Mouse (Mus musculus) layer of hippocampus, adult 2 months (tissue): ENCODE data around the gene Exoc2. TPM values are rescaled to one million over a fixed set of nuclear protein-coding genes. Genes with fewer than 3 reads are reported as not detected.
A peak's percentile ranks its signal among the peaks of the same experiment; 100 is the strongest.

Experiments used
- DNase-seq, 2 experiments: peaks; one replicate each; pipeline ENCODE4 v3.0.0; 2022; ENCODE audit warnings: low spot score in 2 of 2
- H3K27ac ChIP-seq: fragments of 200-600 bp; 2 replicates; pipeline ENCODE4 v1.8.1; 2022
- H3K4me3 ChIP-seq: fragments of 200-600 bp; 2 replicates; pipeline ENCODE4 v1.8.1; 2022; ENCODE audit warnings: mild to moderate bottlenecking
- CTCF ChIP-seq: fragments of 200-600 bp; conservative IDR thresholded peaks from 2 replicates; pipeline ENCODE4 v1.8.1; 2022; ENCODE audit warnings: antibody characterized with exemption, mild to moderate bottlenecking, moderate library complexity
- total RNA-seq, 2 experiments: library from RNA; stranded (reverse); gene quantifications; 2 replicates each; pipeline ENCODE4 v1.2.3; 2021

Exoc2 gene
- total RNA-seq, 2 experiments from 2014 or later, result 41.2 to 44.1 TPM

DNA sequence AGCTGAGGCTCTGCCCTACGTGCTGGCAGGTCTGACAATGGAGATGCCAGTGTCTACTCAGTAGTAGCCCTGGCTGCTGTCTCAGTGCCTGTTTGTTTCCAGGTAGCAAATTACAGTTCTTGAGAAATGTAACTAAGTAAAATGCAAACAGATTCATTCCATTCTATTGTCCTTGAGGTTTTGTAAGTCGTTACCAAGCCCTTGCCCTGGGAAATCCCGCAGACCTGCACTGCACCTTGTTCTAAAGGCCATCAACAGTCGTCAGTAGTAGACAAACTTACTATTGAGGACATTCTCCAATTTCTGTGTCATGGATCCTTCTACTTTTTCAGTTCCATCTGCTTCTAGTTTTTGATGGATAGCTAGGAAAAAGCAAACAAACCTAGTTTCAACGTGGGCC, 63.0 kb downstream of the Exoc2 start:
- H3K4me3 ChIP-seq, result no peak overlapping the region

DNA sequence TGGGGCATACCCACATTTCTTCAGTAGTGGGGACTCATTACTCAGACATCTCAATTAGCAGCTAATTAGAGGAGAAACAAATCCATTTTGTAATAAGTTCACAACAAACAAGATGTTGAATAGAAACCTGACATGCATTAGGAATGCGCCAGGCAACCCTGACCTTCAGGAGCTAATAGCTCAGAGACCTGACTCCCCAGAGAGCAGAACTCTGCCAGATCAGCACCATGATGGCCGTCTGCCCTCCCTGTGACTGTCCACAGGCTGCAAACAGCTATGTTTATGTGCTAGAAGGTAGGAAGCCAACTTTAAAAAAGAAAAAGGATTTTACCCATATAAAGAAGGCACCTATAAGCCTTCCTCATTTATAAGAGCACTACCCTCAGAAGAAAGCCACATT, 71.6 kb downstream of the Exoc2 start:
- TF ChIP-seq CTCF, result no peak
- DNase-seq, result no peak
- no peak overlapping the region for H3K4me3 ChIP-seq
- H3K27ac ChIP-seq, result no peak overlapping the region

More for the DNA sequence above, 63.0 kb downstream of the Exoc2 start:
- no peak overlapping the region for H3K27ac ChIP-seq
- DNase-seq, result no peak
- TF ChIP-seq CTCF, result no peak

DNA sequence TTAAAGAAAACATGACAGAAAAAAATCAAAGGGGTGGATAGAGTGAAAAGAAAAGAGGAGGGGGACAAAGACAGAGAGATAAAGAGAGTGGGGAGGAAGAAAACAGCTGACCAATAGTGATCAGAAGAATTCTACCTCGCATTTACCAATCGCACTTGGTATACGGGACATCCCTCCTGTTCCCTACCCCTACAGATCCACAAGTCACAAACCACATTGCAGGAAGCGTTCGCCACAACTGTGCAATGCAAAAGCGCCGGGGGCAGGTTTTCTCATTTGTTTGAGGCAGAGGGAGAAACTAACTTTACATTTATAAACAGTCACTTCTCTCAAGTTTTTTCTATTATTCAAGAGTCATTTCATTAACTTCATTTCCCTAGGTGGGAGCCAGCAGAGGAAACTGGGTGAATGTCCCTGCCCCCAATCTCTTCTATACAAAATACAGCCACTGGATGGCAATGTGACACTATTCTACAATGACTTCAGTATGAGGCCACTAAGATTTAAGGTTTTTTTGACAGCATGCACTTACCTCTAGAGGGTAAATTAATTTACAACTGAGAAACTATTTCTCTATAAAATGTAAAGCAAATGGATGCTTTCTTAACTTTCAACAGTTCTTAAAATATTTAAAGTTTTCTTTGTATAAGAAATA, 72.4 kb downstream of the Exoc2 start:
- Histone ChIP-seq H3K4me3 (no peak overlapping the region), H3K27ac (no peak overlapping the region)
- DNase-seq, result no peak
- TF ChIP-seq CTCF, result peak; percentile 83

DNA sequence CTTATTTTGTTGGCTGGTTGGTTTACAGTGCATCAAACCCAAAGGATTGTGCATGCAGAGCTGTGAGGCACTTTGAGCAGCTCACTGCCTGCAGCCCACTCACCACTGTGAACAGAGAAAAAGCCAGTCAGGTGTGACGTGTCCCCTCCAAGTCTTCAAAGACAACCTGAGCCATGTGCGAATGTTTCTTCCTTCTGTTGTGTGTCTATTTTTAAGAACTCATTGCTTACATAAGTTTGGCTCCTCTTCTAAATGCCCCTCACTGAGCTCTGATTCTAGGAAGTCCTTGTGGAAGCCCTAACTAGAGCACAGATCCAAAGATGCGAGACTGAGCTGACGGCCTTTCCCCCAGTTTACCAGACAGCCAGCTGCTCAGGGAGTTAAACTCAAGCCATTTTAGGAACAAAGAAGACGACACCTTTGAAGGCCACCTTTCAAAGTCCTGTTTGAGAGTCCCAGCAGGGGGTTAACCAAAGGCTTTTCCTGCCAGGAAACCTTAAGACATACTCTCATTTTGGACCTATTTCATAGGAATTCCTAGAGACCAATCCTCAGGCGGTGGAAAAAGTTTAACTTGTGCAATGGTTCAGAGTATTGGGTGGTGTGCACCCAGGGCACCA, 79.8 kb downstream of the Exoc2 start:
- Histone ChIP-seq H3K4me3 (no peak overlapping the region), H3K27ac (peak overlapping the region; percentile 20; the same call in 1 of the 2 replicates)
- no peak for TF ChIP-seq CTCF
- no peak for DNase-seq

DNA sequence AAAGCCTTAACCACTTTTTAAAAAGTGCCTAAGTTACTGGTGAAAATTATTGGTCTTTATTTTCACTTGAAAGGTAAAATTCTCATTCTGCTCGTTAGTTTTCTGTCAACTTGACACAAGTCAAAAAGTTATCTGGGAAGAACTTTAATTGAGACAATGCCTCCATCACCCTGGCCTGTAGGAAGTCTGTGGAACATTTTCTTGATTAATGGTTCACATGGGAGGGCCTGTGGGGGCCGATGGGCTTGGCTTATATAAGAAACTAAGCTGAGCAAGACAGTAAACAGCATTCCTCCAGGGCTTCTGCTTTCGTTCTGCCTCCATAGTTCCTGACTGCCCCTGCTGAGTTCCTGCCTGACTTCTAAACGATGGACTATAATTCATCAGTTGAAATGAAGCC, 81.6 kb downstream of the Exoc2 start:
- no peak for DNase-seq
- H3K4me3 ChIP-seq, result no peak overlapping the region
- H3K27ac ChIP-seq, result no peak overlapping the region; the same call in 1 of the 2 replicates
- TF ChIP-seq CTCF, result no peak

DNA sequence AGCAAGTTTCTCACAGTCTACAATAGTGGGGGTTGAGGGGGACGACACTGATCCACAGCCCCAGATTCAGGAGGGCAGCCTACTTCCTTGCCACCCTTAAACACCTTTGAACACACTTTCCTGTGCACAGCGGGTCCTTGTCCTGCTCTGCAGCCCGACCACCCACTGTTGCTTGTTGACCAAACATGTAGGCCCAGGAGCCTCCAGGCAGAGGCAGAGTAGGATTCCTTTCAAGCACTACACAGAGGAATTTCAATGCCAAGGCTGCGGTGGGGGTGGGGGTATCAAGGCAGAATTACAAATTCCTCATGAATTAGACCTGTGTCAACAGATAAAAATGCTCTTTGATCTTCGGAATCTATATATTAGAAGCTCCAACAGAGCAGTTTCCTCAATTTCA, 82.7 kb downstream of the Exoc2 start:
- H3K27ac ChIP-seq, result 0 out of 2 replicates have a peak overlapping the region, but pooled peaks have one; percentile 5
- no peak for TF ChIP-seq CTCF
- DNase-seq, result no peak
- H3K4me3 ChIP-seq, result no peak overlapping the region

DNA sequence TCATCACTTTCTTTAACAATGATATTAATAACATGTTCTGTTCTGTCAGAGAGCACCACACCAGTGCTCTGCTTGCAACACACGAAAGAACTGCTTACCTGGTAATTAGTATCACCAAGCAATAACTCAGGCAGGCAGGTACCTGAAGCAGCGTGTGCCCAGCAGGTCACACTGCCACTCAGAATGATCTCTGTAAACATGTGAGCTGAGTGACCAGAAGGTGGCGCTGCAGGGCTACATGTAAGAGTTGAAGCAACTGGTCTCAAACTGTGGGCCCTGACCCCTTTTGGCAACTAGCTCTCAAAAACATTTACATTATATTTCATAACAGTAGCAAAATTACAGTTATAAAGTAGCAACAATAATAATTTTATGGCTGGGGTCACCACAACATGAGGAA, 85.4 kb downstream of the Exoc2 start:
- peak; percentile 39 to 67 for DNase-seq
- Histone ChIP-seq H3K4me3 (no peak overlapping the region), H3K27ac (no peak overlapping the region)
- peak; percentile 93 for TF ChIP-seq CTCF

DNA sequence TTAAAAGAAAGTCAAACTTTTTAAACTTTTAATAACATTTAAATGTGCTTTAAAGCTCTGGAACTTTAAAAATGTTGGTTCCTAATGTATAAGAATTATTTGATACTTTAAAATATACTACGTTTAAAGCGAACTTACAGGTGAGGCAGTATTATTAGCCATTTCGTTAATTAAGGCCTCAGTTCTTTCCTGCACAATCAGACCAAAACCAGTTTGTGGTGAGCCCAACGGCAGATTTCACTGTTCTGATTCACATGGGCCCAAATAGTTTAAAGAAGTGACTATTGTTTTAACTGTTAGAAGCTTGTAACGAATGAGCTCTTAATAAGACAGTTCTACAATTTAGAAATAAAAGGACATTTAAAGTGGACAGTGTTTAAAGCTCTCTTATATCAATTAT, 93.6 kb downstream of the Exoc2 start:
- Histone ChIP-seq H3K27ac (no peak overlapping the region), H3K4me3 (no peak overlapping the region)
- no peak for DNase-seq
- no peak for TF ChIP-seq CTCF

DNA sequence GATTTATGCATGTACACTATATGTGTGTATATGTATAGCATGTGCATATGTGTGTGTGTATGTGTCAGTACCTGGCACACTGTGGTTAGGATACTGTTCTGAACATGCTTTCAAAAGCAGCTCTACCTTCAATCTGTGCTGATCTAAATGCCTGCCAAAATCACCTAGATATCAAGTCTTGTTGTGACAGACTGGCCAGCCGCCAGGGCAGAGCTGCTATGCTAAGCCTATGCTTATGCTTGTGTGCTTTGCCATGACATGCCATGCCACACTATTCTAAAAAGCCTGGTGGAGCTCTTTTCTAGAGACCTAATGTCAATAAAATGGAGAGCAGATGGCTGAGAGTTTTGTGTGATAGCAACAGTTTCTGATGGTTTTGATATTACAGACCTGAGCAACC, 94.0 kb downstream of the Exoc2 start:
- no peak overlapping the region for H3K27ac ChIP-seq
- no peak overlapping the region for H3K4me3 ChIP-seq
- DNase-seq, result no peak
- no peak for TF ChIP-seq CTCF

DNA sequence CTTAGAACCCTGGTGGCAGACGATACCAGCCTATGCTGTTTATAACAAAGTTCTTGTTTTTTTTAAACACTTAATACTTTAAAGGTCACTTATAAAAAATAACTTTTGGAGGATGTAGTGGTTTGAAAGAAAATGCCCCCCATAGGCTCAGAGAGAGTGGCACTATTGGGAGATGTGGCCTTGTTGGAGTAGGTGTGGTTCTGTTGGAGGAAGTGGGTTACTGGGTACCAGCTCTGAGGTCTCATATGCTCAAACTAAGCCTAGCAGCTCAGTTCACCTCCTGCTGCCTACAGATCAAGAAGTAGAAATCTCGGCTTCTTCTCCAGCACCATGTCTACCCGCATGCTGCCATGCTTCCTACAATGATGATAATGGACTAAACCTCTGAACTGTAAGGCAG, 98.1 kb downstream of the Exoc2 start:
- DNase-seq, result no peak
- H3K4me3 ChIP-seq, result no peak overlapping the region
- H3K27ac ChIP-seq, result no peak overlapping the region
- TF ChIP-seq CTCF, result no peak

DNA sequence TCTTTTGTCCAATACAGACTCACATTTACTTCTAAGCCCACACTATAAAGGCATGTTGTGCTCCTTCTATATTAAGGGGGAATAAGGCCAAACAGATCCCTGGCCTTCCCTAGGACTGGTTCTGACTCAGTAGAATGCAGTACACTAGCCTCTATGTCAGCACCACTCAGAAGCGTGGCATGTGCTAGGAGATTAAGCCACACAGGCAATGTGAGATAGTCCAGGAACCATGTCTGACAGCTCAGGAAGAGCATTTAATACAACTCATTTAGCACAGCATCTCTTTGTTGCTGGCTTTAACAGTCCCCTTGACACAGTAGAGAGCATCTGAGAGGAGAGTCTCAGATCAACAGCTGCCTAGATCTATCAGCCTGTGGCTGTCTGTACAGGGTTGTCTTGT, 100.4 kb downstream of the Exoc2 start:
- TF ChIP-seq CTCF, result no peak
- H3K27ac ChIP-seq, result no peak overlapping the region
- no peak for DNase-seq
- H3K4me3 ChIP-seq, result no peak overlapping the region

DNA sequence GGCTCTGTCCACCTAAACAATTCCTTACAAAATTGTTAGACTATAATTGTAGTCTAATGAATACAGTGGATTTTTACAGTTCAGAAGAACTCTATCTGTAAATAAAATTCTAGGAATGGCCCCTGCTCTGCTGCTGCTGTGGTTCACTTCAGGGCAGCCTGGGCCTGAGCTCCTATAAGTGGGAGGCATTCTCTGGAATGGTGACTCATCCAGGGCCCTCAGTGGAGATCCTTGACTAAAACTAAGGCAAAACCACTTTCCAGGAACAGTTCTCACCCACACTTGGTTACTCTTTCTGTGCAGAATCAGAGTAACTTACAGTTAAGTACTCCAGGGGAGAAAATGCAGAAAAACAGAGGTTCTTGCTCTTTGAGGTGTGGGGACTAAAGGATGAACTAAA, 108.4 kb downstream of the Exoc2 start:
- H3K27ac ChIP-seq, result no peak overlapping the region
- H3K4me3 ChIP-seq, result no peak overlapping the region
- DNase-seq, result no peak
- no peak for TF ChIP-seq CTCF

DNA sequence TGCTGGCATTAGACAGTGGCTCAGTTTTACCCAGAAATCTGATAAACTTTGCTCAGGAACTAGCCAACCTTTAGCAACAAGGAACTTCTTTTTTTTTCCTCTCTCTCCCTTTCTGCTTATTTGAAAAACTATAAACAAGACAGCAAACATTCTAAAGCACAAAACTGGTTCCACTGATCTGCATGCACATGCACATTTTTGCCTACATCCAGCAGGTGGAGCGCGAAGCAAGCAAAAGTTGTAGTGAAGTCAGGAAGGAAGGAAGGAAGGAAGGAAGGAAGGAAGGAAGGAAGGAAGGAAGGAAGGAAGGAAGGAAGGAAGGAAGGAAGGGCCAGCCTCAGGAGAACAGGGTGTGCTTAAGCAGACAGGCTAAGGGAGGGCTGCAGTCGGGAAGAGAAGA, 109.9 kb downstream of the Exoc2 start:
- Histone ChIP-seq H3K4me3 (no peak overlapping the region), H3K27ac (no peak overlapping the region)
- TF ChIP-seq CTCF, result peak; percentile 58
- no peak for DNase-seq

DNA sequence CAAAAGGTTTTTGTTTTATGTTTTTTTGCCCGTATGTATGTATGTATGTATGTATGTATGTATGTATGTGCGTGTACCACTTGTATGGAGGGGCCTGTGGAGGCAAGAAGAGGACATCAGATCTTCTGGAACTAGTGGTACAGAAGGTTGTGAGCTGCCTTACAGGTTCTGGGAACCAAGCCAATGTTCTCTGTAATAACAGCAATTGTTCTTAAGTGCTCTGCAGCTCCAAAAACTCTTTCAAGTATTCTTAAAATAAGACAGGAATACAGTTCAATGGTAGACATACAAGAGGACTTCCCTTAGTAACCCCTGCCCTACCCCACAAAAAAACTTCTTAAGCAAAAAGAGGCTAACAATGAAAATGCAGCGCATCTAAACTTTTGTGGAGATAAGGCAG, 115.5 kb downstream of the Exoc2 start:
- H3K4me3 ChIP-seq, result no peak overlapping the region
- TF ChIP-seq CTCF, result no peak
- no peak for DNase-seq

More for the DNA sequence above, 115.5 kb downstream of the Exoc2 start:
- H3K27ac ChIP-seq, result peak overlapping the region; percentile 12
